Mouse (Mus musculus): ENCODE data around the gene Aebp1. TPM values are rescaled to one million over a fixed set of nuclear protein-coding genes. Genes with fewer than 3 reads are reported as not detected.

Aebp1 gene
- polyA plus RNA-seq, 2 experiments from 2014 or later = 0.35 to 0.51 TPM

Other genes with a start within 250 kb of the Aebp1 start
- gene Mrps24, start 146.3 kb upstream of the Aebp1 start, polyA plus RNA-seq (2017; shearing (Covaris generic)) = 10 to 100 TPM; 39.0 to 47.3 TPM
- 1 to 10 TPM; 5.2 to 9.1 TPM for gene Urgcp, start 99.6 kb upstream of the Aebp1 start, polyA plus RNA-seq (2017; shearing (Covaris generic))
- 100 to 1,000 TPM; 121 to 155 TPM for gene Dbnl, start 73.5 kb upstream of the Aebp1 start, polyA plus RNA-seq (2017; shearing (Covaris generic))
- 1 to 10 TPM in 1 of 2 experiments, not detected in 1; 3.0 TPM for gene Pgam2, start 58.2 kb upstream of the Aebp1 start, polyA plus RNA-seq (2017; shearing (Covaris generic))
- gene Polm, start 23.9 kb upstream of the Aebp1 start, polyA plus RNA-seq (2017; shearing (Covaris generic)) = 10 to 100 TPM; 17.2 to 37.5 TPM
- 10 to 100 TPM; 29.7 to 67.2 TPM for gene Pold2, start 16.3 kb downstream of the Aebp1 start, polyA plus RNA-seq (2017; shearing (Covaris generic))
- gene Myl7, start 36.8 kb downstream of the Aebp1 start, polyA plus RNA-seq (2017; shearing (Covaris generic)) = not detected
- not detected for gene Gck, start 88.1 kb downstream of the Aebp1 start, polyA plus RNA-seq (2017; shearing (Covaris generic))
- 10 to 100 TPM; 28.1 to 31.5 TPM for gene Ykt6, start 93.7 kb downstream of the Aebp1 start, polyA plus RNA-seq (2017; shearing (Covaris generic))
- 10 to 100 TPM in 1 of 2 experiments, 1 to 10 TPM in 1; 4.2 to 19.3 TPM for gene Camk2b, start 204.4 kb downstream of the Aebp1 start, polyA plus RNA-seq (2017; shearing (Covaris generic))

Measured in CD4-positive, CD25-positive, alpha-beta regulatory T cell, adult 4 months (primary cell).